Mouse (Mus musculus) left cerebral cortex, adult 8-10 months (tissue): ENCODE measurements around the gene 2010111I01Rik. TPM values are rescaled to one million over a fixed set of nuclear protein-coding genes. Genes with fewer than 3 reads are reported as not detected.
A peak's percentile ranks its signal among the peaks of the same experiment; 100 is the strongest.

Experiments
- DNase-seq, 2 experiments: peaks; one replicate each; pipeline ENCODE4 v3.0.0; 2022; ENCODE audit warnings: low spot score in 2 of 2
- total RNA-seq, 4 experiments: library from RNA; stranded (reverse); gene quantifications; 2 replicates each; pipeline ENCODE4 v1.2.4; 2022

Gene 2010111I01Rik
- total RNA-seq, 4 experiments from 2014 or later, result 98.0 to 105 (median 103) TPM

DNA sequence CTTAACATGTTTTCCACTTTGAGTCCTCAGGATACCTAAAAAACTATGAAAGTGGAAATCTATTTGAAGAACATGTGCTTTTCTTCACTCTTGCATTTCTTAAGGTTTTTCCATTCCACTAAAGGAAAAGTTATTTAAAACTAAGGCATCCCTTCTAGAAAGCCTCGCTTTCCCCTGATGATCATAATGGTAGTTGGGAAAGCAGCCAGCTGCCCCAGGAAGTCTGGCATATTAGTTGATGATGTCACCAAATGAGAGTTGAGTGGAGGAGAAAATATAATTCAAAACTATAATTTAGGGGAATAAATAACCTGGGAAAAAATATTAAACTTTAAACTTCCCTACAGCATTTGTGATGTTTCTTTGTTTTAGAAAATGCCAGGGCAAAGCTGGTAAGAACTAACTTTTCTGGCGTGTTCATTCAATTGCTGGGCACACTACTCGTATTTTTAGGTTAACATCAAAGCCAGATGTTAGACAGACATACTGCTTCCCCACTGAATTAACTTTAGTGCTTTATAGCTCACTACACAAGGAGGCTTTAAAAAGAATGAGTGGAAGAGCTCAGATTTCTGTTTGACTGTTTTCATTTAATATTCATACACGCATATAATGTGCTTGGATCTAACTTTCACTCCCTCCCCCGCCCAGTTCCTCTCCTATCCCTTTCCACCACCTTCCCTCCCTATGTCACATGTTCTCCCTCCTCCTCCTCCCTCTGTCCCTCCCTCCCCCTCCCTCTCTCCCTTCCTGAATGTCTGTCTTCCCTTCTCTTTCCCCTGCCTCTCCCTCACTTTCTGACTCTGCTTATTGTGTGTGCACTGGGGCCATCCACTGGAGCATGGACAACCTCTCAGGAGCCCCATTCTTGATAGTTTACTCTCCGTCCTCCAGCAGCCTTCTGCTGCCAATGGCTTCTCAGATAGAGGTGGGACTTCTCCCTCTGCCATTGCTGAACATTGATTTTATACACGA lies 58.8 kb downstream of the 2010111I01Rik start:
- no peak for DNase-seq

DNA sequence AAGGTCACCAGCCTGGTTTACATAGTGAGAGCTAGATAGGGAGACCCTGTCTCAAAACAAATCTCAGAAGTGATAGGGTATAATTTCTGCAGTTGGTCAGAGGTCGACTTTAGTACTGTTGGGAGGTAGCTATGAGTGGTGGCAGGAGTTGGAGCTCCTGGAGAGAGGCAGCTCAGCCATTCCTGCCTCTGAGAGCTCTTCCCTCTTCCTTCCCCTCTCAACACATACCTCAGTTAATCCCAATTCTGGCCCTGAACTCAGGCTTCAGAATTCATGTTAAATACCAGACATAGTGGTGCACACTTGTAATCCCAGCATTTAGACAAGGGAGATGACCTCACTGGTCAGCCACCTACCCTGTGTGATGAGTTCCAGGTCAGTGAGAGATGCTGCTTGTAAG lies 65.3 kb downstream of the 2010111I01Rik start:
- no peak for DNase-seq

DNA sequence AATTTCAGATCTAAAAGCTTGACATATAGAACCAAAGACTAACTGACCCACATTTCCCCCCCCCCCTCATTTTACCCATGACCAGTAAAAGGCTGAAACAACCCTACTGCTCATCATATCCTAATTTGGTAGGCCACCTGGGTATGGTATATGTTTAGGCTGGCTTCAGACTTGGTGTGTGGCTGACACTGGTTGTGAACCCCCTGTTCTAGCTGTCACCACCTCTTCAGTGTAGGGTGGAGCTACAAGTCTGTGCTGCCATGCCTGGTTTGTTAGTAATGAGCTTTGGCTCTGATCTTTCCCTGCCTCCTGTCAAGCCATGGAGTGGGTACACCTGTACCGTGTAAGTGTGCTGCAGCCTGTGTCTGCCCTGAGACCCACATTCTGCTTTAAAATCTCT lies 66.6 kb downstream of the 2010111I01Rik start:
- DNase-seq, result no peak

GRCm38 (mm10) chr13:63032304-63032830 lies 67.7 kb downstream of the 2010111I01Rik start:
- DNase-seq, result no peak

DNA sequence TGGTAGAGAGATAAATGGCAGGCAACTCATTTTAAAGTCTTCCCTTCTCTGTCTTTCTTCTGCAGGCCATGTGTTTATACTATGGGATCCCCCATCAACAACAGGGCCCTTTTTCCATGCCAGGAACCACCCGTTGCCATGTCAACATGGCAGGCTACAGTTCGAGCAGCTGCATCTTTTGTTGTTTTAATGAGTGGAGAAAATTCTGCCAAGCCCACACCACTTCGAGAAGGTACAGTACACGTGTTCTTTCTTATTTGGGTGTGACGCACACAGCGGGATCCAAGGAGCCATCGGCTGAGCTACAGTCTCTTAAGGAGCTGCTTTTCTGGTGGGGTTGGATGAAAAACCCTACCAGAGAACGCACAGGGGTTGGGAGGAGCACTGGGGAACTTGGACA lies 68.3 kb downstream of the 2010111I01Rik start:
- no peak for DNase-seq

DNA sequence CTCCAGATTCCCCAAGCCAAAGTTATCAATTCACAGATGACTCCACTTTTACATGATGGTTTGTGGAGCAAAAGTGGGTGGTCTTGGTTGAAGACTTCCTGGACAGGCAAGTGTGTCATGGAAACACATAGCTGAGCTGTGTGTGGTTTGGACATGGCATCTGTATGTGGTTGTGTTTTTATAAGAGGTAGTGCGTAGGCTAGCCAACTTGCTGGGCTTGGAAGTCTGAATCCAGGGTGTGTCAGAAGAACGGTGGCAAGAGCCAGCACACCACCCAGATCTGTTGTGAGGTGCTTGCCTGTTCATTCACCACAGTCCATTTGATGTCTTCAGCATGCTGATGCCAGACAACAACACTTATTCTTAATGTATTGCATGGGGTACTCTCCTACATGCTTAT lies 68.7 kb downstream of the 2010111I01Rik start:
- DNase-seq, result no peak

DNA sequence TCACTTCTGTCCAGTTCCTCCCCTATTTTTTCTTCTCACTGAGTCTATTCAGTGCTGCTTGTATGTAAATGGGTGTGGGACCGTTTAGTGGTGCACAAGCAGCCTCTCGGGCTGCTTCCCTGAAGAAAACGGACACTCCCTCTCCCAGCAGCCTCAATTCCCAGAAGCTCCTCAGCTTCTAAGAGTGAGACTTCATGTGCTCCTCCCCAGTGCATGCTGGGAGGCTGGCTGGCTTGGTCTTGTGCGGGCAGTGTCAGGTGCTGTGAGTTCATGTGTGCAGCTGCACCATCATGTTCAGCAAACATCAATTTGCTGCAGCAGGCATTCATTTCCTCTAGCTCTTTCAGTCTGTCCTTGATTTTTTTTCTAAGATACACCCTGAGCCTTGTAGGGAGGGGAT lies 70.0 kb downstream of the 2010111I01Rik start:
- no peak for DNase-seq

DNA sequence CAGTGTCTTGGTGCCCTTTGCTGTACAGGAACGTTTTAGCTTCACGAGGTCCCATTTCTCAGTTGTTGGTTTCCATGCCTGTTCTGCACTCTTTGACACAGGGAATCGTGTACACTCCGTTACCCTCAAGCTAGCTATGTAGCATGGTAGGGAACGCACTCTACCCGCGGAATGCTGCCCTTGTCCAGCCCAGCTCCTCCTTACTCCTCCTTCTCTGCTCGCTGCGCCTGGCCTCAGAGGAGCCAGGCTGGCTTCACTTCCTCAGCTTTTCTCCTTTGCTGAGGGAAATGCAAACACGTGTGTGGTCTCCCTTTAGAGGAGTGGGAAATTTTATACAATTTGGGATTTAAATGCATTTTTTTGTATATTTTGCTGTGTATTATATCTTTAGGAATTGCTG lies 73.2 kb downstream of the 2010111I01Rik start:
- no peak for DNase-seq

DNA sequence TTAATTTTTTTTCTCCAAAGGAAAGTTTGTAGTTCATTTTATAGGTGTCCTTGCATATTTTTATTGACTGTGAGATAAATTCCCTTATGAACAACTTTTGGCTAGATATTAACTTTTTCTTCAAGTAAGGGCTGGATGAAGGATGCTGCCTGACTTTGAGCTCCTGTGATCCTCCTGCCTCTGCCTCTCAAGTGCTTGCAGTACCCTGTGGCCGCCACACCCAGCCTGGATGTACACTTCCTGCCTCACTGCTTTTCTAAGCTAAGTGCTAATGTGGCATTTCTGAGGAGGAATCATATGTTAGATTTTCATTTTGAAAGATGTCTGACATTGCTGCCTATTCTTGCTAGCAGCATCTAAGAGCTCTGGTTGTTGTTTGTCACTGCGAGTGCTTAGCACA lies 73.7 kb downstream of the 2010111I01Rik start:
- no peak for DNase-seq

GRCm38 (mm10) chr13:63038871-63039270 lies 74.2 kb downstream of the 2010111I01Rik start:
- no peak for DNase-seq

DNA sequence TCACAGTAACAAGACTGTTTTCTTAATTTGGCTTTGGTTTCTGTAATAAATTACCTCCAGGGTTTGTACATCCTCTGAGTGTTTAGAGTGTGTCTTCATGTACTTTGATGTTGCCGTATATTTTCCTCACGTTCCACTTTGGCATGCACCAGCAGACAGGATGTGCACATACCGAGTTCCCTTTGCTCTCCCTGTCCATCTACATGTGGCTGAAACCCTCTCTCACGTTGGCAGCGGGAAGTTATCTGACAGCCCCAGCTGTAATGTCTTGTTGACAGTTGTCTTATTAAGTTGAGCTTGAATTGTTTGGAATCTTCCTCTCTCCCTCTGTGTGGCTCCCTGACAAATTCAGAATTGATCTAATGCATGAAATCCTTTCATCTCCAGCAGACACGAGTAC lies 74.6 kb downstream of the 2010111I01Rik start:
- DNase-seq, result no peak

GRCm38 (mm10) chr13:63039848-63040247 lies 75.2 kb downstream of the 2010111I01Rik start:
- no peak for DNase-seq

GRCm38 (mm10) chr13:63045504-63046205 lies 81.0 kb downstream of the 2010111I01Rik start:
- DNase-seq, result no peak

DNA sequence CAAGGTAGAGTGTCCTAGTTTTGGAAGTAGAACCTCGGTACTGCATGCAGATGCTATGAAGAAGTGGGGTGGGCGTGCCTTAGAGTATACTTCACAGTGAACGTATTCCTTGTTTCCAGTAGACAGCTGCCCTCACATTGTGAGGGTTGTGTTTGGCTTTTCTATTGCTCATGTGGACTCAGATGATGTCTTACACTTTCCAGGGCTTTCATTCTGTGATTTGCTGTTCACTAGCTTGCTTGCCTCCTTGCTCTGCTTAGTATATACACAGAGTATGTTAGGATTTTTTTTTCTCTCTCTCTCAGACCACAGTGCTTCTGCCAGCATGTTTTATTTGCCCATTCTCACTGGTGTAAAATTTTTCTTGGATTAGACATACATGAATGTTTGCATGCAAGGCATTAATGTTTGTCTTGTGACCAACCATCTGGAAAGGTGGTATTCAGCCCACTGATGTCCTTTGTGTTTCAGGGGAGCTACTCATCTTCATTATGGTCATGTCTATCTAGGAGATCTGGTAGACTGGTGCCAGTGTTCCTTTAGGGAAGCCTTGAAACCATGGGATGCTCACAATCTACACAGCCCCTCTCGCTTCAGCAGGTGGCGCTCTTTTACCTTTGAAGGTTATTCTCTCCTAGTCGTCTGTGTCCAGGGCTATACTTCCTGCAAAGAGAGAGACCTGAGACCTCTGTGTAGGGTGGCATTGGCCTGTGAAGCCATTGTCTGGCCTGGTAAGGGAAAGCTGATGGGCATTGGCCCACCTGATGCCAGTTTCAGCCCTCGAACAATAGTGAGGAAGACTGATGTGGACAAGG lies 81.7 kb downstream of the 2010111I01Rik start:
- DNase-seq, result peak; percentile 49 to 51

- DNase-seq, result no peak
Observed at GRCm38 (mm10) chr13:63063706-63064105, 99.0 kb downstream of the 2010111I01Rik start.

- no peak for DNase-seq
Observed at GRCm38 (mm10) chr13:63066607-63067006, 101.9 kb downstream of the 2010111I01Rik start.

DNA sequence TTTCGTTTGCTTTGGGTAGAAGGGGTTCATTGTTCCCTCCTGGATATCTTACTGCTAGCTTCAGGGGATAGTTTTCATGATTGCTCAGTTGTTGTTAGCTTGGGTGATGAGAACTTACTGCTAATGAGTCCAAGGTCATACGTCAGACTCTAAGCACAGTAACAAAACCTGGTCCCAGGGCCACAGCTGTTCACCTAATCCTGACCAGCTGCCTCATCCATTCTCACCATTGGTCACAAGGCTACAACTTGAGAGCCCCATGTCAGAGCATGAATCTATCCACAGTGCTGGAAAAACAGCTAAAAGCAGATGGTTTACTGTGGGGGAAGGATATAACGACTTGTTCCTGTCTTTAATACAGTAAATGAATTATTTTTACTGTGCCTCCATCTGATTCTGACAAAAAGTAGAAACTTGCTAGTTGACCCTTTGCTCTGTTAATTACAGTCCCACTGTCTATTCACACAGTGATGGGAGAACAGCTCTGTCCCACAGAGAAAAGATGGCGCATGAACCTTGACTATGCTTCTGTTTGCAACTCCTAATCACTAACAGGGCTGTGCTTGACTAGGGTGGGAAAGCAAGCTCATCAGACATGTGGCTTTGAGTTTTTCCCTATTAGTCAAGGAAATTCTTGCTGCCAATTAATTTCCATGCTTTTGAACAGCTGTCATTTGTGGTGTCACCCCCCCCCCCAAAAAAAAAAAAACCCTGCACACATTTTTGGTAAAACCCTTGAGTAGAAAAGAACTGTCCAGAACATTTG lies 103.9 kb downstream of the 2010111I01Rik start:
- no peak for DNase-seq

- no peak for DNase-seq
Observed at GRCm38 (mm10) chr13:63071874-63072273, 107.2 kb downstream of the 2010111I01Rik start.

GRCm38 (mm10) chr13:63072376-63072775 lies 107.7 kb downstream of the 2010111I01Rik start:
- no peak for DNase-seq

- DNase-seq, result no peak
Observed at GRCm38 (mm10) chr13:63073911-63074675, 109.4 kb downstream of the 2010111I01Rik start.
